Mouse (Mus musculus): ENCODE measurements around the gene Phgdh. TPM values are rescaled to one million over a fixed set of nuclear protein-coding genes. Genes with fewer than 3 reads are reported as not detected.

Phgdh gene
- total RNA-seq, 2 experiments from 2014 or later = 22.9 to 29.1 TPM

DNA sequence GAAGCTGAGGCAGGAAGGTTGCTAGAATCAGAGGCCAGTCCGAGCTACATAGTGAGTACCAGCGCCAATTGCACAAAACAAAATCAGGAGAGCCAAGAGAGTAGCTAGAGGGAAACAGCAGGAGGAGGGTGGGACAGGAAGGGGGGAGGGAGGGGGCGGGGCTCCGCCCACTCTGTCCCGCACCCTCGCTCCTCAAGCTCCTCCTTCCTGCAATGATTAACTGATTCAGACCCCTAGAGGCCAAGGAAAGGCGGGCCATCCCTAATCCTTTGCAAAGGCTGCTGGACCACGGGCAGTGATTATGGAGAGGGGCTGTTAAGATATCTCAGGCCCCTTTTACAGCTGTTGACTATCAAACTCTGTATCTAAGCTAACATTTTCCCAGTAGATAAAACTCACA, 8.9 kb upstream of the Phgdh start:
- DNase-seq (ENCODE audit: low spot score in 2 of 2) = no peak

- no peak for DNase-seq (ENCODE audit: low spot score in 2 of 2)
Measured at GRCm38 (mm10) chr3:98348106-98348505, 8.3 kb upstream of the Phgdh start.

GRCm38 (mm10) chr3:98343235-98343634, 3.4 kb upstream of the Phgdh start:
- no peak for DNase-seq (ENCODE audit: low spot score in 2 of 2)

DNA sequence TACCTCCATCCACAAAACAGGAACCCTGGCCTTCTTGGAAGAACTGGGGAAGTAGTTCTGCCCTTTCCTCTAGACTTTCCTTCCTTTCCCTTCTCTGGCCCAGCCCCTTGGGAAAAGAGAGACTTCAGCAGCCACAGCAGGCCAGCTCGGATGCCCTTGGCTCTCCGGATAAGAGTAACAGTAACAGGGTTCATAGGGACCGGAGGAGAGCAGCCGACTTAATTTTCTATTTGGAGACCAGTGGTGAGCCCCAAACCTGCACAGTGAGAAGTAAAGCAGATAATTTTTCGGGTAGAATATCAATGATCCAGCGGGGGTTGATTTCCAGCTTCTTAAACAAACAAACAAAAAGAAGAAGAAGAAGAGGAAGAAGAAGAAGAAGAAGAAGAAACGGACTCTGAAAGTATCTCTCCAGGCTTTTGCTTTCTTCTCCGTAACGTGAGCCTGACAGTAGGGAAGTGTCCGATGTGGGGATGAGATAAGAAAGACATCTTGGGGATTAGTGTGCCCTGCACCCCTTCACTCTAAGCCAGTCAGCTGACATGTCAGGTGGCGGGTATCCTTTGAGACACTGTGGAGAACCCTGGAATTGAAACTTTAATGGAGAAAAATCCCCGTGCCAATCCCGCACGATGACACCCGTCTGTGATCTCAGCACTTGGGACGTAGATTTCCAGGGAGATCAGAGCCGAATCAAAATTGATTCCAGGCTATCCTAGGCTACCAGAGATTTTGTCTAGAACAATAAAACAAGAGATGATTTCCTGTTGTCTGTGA, 1.2 kb upstream of the Phgdh start:
- no peak for DNase-seq (ENCODE audit: low spot score in 2 of 2)

- peak; percentile 24 to 59 for DNase-seq (ENCODE audit: low spot score in 2 of 2)
Measured at GRCm38 (mm10) chr3:98339097-98339705, 589 bp downstream of the Phgdh start.

DNA sequence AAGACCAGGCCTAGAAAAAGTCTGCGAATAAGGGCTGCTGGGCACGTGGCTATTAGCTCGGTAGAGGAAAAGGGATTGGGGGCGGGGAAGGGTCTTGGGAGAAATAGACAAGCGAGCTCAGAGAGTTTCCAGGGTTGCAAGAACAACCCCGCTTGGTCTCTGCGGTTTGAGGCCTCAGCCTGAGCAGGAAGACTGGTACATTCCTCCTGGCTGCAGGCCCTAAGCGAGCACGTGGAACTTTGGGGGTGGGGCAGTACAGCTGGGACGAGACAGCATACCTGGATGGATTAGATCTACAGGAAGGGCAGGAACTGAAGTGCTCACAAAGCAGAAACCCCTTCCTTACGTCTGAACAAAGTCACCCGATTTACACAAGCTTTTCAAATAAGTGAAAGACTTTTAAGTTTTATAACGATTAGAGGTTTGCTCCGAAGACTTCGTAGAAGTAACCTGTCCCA, 1.2 kb downstream of the Phgdh start:
- peak in 1 of 2 experiments; percentile 43 for DNase-seq (ENCODE audit: low spot score in 2 of 2)

DNA sequence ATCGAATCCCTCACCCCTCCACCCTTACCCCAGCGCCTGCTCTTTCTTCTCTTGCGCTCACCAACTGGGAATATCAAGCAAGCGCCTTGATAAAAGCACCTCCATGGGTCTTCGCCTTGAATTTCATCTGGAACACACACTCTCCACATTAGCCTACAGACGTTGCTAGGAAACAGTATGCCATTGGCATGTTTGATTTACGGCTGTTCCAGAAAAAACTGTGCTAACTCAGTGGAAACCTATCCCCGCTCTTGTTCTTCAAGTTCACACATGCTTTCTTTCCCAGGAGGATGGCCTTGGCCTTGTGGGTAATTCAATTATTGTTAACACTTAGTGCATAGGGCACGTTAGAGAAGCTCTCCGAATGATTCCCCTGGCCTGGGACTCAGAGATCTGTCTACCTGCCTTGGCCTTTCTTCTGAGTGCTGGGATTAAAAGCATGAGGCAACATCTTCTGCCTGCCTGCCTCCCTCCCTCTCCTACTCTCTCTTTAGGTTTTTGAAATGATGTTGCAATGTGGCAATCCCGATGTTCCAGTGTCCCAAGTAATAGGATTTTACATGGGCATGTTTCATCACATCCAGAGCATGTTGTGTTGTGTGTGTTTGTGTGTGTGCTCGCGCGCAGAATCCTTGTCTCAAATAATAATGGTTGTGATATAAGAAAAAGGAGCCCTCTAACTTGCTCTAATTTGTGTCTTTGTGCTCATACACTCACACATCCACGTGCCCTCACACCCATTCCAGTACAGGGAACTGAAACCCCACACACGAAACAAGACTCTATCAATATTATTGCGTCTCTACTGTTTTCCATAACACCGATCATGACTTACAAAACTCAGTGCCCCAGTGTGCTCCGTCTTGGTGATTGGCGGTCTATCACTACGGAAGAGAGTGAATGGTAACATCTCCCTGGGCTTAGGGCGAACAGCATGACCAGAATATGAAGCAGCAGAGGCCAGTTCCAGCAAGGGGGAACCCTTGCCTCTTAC, 2.8 kb downstream of the Phgdh start:
- no peak for DNase-seq (ENCODE audit: low spot score in 2 of 2)

GRCm38 (mm10) chr3:98335886-98336285, 3.9 kb downstream of the Phgdh start:
- DNase-seq (ENCODE audit: low spot score in 2 of 2) = no peak

- DNase-seq (ENCODE audit: low spot score in 2 of 2) = no peak
Measured at GRCm38 (mm10) chr3:98335331-98335730, 4.5 kb downstream of the Phgdh start.

DNA sequence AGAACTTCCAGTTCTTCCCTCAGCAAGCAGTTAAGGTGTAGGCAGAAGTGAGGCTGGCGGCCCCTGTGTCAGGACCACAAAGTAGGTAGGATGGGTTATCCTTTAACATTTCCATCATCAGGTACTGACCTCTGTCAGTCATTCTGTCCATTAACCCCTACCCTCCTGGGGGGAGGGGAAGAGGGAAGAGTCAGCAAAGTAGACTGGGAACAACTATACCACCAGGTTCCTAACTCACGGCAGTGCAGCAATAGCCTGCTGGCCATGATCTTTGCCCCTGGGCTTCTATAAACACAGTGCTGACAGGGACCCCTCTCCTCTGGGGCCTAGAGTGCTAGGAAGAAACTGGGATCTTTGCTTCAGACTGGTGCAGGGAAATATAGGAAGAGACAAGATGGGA, 5.8 kb downstream of the Phgdh start:
- no peak for DNase-seq (ENCODE audit: low spot score in 2 of 2)

DNA sequence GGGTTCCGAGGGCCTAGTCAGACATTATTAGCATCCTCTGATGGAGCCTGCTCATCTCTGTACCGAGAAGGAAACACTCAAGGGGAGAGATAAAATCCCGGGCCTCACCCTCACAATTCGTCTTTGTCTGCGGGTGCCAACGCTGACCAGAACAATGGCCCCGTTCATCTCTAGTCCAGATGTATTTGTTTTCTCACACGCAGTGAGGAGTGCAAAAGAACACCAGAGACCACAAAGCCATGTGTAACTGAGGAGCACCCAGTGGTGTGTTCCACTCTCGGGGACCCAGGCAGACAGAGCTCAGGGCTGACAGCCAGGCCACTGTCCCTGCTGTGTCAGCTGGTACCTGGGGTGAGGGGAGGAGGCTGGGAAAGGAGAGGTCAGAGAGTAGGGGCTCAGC, 15.6 kb downstream of the Phgdh start:
- DNase-seq (ENCODE audit: low spot score in 2 of 2) = no peak

- DNase-seq (ENCODE audit: low spot score in 2 of 2) = no peak
Measured at GRCm38 (mm10) chr3:98322209-98322608, 17.6 kb downstream of the Phgdh start.

- no peak for DNase-seq (ENCODE audit: low spot score in 2 of 2)
Measured at GRCm38 (mm10) chr3:98319190-98319589, 20.6 kb downstream of the Phgdh start.

DNA sequence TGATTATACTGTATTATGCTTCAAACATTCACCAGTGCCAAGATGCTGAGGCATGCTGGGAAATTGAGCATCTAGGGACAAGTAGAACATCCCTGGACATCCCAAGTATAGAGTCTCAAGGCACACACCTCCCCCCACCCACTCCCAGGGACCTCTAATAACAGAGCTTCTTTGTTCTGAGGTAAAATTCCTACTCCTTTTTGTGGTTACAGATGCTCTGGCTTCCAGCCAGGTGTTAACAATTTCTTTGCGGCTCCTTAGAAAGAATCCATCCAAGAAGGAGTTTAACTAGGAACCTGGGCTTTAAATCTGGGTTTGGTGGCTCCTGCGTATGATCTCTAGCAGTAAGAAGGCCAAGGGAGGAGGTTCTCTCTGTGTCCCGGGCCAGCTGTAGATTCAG, 22.6 kb downstream of the Phgdh start:
- DNase-seq (ENCODE audit: low spot score in 2 of 2) = no peak

GRCm38 (mm10) chr3:98315181-98315580, 24.6 kb downstream of the Phgdh start:
- DNase-seq (ENCODE audit: low spot score in 2 of 2) = peak in 1 of 2 experiments; percentile 23

DNA sequence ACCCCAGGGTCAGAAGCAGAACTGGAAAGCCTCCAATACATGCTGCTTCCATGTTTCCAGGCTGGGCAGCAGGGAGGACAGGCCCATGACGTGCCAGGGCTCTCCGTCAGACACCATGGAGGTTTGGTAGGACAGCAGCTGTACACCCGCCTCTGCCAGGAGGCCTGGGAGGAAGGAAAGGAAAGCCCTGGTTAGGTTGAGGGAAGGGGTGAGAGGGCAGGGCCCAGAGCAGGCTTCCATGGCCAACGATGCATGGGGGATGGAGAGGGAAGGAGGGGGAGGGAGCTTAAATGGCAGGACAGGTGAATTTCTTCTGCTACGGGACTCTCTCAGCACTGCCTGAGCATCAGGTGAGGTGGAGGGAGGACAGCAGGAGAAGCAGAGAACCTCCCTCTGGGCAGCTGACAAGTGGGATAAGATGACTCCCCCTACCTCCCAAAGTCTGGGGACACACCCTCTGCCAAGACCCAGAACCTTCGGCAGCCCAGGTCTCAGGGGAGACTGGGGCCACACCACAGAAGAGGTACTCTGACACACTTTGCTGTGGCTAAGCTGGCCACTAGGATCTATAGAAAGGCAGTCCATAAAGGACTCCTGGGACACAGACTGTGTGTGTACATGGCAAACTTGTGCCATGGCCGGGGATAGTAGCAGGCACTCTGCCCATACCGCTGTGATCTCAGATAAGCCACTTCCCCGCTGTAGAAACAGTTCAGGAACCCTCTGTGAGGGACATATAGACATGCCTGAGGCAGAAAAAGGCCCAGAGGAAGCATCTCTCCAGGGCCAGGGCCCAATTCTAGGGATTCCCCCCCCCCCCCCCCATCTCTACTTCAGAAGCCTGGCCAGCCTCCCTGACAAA, 26.3 kb downstream of the Phgdh start:
- DNase-seq (ENCODE audit: low spot score in 2 of 2) = no peak

DNA sequence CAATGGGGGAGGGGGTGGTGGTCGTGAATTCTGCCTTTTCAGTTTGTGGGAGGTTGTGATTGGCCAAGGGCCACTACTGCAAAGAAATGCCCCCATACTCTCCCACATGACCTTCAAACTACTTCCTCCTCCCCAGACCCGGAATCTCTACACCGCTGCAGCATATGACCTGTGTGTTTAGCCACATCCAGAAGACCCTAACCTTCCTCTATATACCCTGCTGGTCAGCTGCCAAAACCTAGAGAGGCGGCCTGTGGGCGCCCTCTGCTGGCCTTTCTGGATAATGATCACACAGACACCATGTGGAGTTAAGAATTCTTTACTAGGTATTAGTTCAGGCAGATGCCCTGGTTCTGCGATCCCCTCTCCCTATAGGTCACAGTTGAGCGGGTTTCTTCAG, 26.9 kb downstream of the Phgdh start:
- DNase-seq (ENCODE audit: low spot score in 2 of 2) = peak in 1 of 2 experiments; percentile 39

DNA sequence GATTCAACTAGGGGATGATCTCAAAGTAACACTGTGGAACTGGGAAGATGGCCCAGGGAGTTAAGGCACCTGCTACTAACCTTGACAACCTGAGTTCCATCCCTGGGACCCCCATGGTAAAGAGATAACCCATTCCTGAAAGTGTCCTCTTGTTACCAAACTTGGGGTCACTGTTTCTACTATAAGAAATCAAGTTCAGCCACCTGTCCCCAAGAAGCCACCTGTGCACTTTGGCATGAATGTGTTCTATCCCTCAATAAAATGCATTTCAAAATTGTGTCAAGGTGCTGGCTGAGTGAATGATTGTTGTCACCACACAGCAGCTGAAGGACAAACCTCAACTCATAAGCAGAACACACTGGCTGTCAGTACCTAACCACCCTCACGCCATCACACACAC, 29.3 kb downstream of the Phgdh start:
- no peak for DNase-seq (ENCODE audit: low spot score in 2 of 2)

DNA sequence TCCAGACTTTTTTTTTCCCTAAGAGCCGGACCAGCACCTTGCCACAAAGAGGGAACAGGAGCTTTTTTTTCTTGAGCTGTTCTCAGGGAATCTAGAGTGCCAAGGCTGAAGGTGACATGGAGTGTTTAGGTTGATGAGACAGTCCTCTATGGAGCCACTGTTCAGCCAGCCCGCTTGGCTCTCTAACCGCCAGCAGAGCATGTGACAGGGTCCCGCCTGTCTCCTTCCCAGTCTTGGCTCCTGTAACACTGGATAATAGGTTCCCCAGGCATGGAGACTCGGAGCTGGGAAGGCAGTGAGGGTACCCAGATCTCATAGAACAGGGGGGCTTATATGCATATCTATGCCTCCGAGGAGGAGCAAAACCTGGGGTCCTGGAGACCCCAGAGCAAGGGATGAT, 31.2 kb downstream of the Phgdh start:
- no peak for DNase-seq (ENCODE audit: low spot score in 2 of 2)

DNA sequence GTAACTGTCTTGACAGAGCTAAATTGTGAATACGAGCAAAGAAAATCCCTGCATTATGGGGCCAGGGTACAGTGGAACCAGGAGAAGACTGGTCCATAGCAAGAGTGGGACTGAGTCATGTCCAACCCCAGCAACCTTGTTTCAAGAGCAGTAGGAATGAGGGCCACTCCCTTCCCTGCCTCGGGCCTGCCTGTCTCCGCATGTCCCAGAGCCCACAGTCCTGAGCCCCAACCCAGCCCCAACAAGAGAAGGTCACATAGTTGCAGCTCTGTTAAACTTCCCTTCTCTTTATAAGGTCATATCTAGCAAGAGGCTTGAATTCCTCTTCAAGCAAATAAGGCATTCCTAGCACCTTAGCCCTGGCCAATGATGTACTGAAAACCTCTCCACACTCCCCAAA, 38.0 kb downstream of the Phgdh start:
- DNase-seq (ENCODE audit: low spot score in 2 of 2) = no peak

DNA sequence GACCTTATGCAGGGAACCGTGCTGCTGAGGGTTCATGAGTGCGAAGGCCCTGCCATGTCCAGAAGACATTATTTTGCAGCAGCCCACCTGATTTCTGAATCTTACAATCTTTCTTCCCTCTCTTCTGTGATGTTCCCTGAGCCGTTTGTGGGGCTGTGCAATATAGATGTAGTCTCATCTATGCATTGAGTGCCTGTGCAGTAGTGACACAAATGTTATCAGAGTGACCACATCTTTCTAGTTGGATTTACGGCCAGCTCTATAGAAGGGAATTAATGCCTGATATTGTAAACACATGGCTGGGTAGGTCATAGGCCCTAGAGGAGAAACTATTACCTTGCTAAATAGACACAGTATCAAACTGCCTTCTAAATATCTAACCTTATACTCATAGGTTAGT, 39.5 kb downstream of the Phgdh start:
- no peak for DNase-seq (ENCODE audit: low spot score in 2 of 2)
